Mouse (Mus musculus) thymus, postnatal 25 days (tissue): ENCODE results near the gene Tead4.

ENCODE experiments used
- DNase-seq: peaks from one replicate; pipeline ENCODE4 v3.0.0; 2022

The Tead4 gene

DNA sequence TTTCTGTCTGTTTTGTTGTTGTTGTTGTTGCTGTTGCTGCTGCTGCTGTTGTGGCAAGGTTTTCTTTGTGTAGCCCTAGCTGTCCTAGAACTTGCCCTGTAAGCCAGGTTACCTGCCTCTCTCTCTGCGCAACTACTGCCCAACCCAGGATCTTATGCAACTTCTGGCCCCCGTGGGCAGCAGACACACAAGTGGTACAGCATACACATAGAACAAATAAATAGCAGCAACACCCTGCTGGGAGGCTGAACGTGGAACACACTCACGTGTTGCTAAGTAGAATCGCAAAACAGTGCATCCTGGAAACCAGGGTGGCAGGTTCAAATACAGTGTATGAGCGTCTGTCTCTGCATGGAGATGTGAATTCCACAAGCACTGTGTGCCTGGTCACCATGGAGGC is 11.9 kb downstream of the Tead4 start:
- DNase-seq: no peak

DNA sequence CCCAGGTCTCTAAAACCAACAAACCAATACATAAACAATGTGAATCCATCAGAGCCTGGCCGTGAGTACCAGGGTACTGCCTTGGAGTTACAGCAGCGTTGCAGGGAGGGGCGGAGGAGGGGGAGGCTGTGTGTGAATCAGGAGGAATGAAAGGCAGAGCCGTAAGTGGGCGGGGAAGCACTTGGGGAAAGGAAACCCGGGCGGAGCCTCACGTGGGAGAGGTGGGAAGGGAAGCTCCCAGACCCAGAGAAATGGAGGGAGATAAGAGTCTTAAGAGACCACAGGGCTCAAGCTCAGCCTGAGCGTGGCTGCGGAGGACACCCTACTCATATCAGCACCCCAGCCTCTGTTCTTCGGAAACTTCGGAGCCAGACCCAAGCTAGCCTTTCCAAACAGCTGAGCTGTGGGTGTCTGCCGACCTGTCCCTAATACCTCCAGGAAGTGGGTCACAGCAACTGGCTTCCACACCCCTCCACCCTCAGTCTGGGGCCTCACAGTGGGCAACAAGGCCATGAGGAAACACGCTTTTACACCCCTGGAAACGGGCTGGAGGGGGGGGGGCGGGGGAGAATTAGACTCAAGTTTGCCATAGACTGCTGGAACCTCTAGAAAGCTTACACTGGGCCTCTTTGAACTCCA is 14.7 kb downstream of the Tead4 start:
- peak; percentile 2 for DNase-seq

DNA sequence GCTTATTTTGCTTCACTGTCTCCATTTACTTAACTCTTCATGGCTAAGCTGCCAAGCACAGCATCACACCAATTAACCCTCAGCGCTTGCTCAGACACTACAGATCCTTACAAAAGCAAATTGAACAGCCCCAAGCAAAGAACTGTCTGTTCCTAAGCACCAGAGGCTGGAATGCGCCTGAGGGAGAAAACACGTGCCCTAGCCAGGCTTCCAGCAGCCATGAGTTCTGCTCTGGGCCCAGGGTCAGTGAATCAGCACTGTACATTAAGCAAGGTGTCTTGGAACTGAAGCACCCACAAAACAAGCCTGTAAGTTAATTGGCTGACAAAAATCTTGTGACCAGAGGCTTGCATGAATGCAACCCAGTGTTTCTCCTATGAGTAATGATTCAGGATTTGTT is 18.5 kb downstream of the Tead4 start:
- no peak for DNase-seq

DNA sequence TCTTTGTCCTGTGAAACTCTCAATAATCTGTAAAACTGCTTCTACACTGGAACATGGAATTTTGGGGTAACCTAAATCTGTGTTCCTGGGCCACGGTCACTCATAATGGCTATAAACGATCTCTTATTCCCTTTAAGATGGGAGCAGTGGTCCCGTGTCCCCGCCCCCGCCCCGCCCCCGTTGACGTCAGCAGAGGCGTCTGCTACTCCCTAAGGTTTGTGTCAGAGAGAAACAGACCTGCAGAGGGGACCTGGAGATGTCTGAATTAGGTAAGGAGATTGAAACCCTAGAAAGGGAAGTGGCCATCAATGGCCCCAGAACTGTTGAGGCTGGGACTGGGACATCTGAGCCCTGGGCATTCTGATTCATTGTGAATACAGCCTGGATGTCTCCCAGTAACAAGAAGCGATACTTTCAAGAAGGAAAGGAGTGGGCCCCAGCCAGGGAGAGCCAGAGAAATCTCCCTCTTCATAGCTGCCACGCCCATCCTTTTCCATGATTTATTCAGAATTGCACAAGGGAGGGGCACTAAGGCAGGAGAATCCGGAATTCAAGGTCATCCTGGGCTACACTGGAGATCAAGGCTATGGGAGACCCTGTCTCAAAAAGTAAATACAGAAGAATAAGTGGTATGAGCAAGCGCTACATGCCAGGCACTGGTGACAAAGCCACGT is 20.0 kb downstream of the Tead4 start:
- no peak for DNase-seq

DNA sequence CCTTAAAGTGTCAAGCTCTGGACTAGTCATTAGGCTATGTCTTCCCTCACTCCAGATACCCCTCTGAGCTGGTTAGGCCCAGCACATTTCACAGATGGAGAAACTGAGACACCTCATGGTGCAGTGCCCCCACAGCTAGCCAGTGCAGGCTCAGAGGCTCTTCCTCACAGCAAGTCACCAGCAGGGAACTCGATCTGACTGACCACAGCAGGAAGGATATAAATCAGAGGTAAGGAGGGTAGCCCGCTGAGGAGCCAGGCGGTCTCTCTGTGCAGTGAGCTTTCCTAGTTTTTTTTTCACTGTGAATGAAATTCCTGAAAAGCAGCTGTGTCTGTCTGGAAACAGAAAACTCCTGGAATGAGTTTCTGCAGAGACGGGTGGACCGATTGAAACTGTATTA is 21.0 kb downstream of the Tead4 start:
- no peak for DNase-seq

DNA sequence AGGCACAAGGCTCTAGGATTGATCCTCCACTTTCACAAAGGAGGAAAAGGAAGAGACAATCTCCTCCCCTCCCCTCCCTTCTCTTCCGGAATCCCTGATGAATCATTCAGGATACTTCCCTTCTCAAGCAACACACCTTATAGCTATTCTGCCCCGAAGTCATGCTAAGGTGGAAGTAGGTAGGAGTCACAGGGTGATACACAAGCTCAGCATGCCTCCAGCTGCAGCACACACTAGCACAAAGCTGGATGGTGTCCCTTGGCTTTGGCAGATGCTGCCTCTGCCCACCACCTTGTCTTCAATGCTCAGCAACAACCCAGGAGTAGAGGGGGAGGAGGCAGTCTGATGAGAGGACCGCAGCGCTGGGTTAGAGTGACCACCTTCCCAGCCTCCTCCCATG is 21.5 kb downstream of the Tead4 start:
- DNase-seq: no peak

DNA sequence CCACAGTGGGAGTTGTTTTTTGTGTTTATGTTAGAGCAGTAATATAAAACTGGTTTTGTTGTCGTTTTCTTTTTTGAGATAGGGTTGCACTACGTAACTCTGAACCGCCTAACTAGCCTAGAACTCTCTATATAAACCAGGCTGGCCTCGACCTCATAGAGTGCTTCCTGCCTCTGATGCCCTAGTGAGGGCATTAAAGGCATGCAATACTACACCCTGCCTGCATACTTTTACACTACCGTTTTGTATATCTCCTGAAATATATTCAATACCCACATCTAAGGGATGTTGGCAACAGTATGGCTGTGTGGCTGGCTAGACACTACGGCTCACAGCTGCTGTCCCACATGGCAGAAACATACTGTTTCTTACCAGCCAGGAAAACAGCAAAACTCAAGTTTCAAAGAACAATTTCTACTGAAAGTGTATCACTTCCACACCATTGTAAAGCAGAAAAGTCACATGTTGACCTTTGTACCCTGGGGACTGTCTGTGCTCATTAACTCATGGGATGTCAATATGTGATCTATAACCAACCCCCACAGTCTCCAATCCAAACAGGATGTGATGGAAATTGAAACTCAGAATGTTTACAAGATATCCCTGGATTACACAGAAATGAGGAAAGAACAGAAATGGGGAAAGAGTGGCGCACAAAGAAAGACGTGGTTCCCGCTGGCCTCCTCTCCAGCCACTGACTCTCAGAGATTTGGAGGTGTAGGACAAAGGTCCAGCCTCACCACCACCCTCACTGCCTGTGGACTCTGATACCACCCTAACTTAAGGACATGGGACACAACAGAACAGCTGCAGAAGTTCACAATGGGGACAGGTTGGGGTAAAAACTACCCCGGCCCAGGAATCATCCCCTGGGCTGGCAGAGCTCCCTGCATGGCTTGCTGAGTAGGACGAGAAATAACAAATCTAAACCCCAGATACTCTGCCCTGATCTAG is 23.2 kb downstream of the Tead4 start:
- DNase-seq: no peak

DNA sequence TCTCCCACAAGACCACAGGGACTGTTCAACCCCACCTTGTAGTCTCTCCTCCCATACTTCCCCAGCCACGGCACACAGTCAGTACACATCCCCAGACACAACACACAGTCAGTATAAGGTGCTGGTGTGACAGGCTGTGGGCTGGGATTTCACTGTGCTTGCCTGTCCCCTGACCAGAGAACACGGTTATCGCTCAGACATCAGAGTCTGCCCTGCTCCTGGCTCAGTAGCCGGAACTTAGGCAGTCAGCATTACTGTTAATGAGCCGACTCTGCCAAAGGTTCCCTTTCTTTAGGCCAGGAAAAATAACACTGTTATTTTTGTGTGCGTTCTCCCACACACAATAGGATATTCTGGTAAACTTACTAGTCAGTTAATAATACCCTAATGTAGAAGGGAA is 24.3 kb downstream of the Tead4 start:
- no peak for DNase-seq

DNA sequence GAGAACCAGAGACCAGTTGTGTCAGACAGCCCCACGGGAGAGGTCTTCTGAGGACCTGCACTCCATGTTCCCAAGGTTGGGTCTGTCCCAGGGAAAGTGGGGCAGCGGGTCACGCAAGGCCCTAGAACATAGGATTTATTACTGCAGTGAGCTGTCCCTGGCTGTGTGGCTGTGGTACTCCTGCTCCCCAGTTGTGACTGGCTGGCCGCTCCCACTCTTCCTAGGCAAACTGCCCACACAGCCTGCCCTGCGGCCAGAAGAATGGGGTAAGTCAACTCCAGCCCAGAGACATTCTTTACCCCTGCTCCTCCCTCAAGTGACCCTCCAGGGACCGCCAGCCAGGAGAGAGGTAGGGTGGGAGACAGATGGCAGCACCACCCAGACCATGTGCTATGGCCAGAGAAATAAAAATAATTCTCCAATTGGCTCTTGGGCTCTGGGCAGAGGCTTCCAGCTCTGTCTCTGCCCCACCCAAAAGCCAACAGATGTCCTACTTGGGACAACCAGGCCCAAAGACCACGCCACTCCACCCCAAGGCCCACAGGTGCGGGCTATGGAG is 25.0 kb downstream of the Tead4 start:
- DNase-seq: no peak

DNA sequence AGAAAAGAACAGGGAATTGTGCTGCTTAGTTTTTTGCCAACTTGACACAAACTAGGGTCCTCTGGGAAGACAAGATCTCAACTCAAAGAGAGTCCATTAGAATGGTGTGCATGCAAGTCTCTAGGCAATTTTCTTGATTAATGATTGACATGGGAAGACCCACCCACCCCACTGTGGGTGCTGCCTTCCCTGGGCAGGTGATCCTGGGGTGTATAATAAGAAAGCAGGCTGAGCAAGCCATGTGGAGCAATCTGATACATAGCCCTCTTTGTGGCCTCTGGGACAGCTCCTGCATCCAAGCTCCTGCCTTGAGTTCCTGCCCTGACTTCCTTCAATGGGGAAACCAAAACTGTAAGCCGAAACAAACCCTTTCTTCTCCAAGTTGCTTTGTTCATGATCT is 27.1 kb downstream of the Tead4 start:
- DNase-seq: no peak

DNA sequence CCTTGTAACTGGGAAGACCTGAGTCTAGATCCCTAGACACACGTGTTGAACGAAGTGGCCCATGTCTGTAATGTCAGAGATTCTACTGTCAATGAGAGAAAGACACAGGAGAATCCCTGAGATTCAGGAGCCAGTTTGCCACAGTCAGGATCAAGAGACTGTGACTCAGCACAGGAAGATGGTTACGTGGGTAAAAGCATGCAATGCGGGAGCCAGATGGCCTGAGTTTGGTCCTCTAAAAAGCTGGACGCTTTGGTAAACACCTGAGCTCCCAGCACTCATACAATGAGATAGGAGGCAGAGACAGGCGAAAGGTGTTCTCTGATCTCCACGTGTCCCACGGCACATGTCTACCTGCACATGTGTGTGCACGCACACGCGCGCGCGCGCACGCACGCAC is 27.9 kb downstream of the Tead4 start:
- no peak for DNase-seq

DNA sequence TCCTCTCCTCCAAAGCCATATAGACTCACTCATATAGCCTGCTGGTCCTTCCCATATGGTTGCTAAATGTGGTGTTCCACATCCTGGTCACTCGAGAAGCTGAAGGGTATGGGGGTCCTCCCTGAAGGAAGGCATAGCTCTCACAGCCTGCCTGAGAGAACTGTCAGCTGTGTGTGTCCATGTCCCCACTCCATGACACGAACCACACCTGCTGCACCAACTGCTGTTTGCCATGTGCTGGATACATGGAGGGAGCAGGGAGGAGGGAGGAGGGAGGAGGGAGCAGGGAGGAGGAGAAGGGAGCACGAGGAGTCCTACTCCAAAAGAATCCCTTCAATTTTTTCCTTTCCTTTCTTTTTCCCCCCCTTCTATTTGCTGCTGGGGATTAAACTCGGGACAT is 30.8 kb downstream of the Tead4 start:
- no peak for DNase-seq

DNA sequence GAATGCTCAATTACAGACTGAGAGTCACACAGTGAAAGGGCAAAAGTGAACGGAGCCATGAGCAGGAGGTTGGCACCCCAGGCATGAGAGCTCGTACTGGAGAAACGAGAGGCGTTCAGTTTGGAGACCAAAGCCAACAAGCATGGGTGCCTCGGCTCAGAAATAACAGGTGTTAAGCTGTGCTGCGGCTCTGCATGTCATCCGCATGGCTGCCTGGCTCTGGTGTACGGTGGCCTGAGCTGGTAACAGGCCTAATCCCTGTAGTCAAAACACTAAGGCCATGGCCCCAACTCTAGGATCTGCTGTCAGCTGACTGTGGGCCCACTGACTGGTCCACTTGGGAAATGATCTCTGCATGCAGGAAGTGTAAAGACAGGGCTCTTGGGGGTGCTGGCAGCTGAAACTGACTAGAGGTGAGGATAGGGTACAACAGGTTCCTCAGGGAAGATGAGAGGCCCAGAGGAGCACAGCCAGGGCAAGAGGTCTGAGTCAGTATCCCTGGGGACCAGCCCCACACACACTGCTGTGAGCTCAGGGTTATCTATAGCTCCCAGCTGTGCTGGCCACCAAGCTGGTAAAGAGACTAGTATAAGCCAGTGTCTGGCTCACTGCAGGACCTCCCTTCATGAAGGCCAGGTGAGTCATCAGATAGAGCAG is 35.6 kb downstream of the Tead4 start:
- no peak for DNase-seq

DNA sequence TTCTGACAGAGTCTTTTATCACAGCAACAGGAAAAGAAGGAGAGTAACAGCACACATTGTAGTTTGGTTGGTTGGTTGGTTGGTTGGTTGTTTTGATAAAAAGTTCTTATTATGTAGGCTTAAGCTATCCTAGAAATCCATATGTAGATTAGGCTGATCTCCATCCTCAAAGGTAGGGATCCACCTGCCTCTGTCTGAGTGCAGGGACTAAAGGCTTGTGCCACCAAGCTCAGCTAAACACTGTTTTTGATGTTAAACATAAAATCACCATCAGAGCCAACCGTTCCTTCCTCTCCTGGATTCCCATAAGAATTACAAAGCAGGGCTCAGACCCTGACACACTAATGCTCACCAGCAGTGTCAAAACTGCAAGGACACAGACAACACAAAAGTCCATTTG is 39.1 kb downstream of the Tead4 start:
- no peak for DNase-seq

DNA sequence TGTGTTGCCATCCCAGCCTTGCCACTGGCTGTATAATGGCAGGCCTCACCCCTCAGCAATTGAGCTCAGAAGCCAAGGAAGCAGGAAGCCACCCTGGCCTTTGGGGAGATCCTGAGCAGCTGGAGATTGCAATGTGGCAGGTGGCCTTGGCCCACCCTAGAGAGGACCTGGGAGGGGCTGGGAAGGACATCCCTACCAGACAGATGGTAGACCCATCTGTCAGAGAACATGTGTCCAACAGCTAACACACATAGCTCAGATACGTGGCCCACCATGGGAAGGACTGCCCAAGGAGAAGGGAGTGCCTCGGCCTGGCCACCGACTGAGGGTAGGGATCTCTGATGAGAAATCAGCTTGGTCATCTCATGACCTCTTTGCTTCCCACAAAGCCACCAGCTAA is 41.4 kb downstream of the Tead4 start:
- no peak for DNase-seq

DNA sequence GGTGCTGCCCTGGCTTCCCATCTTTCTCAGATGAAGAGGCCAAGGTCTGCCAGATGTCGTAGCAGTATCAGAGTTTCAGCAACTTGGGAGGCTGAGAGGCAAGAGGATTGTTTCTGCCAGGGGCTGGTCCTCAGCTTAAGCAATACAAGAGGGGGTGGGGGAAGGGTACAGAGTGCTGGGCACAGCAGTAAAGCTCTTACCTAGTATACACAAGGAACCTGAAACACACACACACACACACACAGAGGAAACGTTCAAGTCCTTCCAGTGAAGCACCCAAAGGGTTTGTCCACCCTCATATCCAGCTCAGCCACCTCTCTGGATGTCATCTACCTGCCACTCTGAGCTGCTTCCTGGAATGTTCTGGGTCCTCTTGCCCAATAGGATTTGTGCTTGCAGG is 44.7 kb downstream of the Tead4 start:
- no peak for DNase-seq

DNA sequence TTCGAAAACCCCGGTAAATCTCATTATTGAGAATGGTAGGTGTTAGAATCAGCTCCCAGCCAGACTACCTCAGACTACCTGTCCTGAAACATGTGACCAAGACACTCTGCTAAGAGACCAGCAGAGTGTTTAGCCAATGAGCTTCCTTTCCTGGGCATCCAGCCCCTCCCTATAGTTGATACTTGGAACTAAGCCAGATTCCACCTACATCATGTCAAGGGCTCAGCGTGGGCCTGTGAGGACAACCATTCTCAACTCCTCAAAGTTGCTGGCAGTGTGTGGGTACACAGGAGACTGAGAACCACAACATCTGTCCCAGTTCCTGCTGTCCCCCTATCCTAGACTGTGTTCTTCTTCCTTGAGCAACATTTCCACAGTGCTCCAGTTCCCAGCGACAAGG is 45.3 kb downstream of the Tead4 start:
- DNase-seq: no peak

DNA sequence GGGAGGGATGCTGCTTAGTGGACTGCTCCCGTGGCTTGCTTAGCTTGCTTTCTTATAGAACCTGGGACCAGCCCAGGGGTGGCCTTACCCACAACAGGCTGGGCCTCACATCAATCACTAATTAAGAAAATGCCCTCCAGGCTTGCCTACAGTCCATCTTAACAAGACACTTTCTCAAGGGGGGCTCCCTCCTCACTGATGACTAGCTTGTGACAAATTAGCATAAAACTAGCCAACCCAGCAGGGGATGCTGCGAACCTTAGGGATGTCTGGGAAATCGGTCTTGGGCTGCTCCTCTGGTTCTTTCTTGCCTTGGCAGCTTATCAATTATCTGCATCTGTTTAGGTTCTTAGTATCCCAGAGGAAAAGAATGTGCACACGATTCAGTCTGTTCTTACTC is 46.1 kb downstream of the Tead4 start:
- DNase-seq: no peak

DNA sequence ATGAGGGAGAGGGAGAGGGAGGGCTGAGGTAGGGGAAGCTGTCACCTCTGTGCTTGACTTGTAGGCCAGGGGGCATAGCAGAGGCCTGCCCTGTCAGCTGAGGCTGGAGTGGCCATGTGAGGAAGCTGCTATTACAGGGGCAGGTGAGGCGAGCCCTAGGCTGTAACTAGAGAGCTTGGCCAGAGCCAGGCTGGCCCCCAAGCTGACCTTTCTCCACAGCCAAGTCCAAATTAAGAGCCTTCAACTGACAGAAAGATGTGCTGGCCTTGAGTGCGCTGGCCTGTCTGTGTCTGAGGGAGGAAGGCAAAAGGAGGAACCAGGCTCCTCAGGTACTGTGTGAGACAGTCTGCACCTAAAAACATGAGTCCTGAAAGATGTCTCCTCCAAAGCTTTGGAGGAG is 47.5 kb downstream of the Tead4 start:
- DNase-seq: no peak

DNA sequence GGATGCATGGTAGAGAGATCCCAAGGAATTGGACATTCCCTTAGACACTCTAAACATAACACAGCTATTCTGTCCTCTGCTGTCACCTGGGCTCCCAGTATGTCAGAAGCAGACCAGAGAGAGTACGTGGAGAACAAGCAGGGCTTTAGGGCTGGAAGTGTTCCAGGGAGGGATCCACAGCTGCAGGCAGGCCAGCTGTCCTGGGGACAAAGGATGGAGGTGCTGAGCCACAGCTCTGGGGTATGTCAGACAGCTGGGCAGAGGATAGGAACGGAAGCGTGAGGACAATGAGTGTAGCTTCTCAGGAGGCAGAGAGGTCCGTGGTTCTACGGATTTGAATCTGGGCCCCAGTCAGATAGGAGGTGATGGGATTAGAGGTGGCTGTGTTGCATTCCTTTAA is 50.0 kb downstream of the Tead4 start:
- no peak for DNase-seq

DNA sequence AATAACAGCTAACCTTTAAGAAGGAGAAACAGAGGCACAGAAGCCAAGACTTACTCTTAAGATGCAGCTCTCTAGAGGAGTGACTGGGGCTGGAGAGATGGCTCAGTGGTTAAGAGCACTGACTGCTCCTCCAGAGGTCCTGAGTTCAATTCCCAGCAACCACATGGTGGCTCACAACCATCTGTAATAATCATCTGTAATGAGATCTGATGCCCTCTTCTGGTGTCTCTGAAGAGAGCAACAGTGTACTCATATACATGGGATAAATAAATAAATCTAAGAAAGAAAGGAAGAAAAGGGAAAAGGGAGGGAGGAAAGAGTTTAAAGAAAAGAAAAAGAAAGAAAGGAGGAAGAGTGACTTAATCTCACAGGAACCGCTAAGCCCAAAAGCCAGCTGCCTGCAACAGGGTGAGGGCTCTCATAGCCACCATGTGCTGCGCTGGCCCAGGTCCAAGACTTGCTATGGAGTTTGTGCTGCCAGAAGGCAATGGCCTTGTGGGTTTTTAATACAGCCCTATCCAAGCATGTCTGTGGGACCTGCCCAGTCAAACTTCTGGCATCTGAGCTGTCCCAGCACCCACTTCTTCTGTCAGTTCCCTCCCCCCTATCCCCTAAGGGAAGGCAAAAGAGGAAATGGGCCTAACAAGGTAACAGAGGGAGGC is 63.4 kb downstream of the Tead4 start:
- no peak for DNase-seq

DNA sequence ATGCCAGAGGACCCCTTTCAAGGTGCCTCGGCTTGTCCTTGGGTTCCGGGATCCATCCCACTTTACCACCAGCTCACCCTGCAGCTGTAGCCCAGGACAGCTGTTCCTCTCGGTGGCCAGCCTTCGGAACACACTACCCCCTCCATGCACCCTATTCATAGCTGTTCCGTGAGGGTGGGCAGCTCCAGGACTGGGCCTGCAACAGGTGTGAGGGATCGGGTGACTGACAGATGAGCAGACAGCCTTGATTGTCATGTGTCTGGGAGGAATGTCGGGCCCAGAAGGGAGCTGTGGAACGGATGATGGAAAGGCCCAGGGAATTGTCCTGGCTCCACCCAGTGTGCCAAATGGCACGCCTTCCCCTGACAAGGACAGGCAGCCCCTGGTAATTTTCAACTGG is 64.0 kb downstream of the Tead4 start:
- DNase-seq: no peak

DNA sequence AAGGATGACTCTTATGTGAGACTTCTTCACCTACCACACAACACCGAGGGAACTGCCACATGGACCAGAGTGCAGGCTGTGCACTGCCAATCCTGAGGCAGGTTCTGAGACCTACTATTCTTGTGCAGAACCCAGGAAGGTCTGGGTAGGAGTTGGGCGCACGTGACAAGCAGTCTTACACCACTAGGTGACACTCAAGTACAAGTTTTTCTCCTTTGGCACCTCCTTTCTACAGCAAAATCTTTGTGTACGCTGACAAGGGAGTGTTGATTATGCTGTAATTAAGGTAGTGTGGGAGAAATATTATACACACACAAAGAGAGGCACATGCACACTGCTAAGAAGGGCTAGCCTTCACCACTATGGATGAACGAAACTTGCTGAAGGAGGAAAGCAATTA is 66.4 kb downstream of the Tead4 start:
- no peak for DNase-seq
